Mouse (Mus musculus) cerebellum, postnatal 14 days (tissue): ENCODE results near the gene Zmym6.
A peak's percentile ranks its signal among the peaks of the same experiment; 100 is the strongest.
"Not testable (repeated sequence)": the region's sequence is repeated elsewhere in the genome, so short reads cannot be mapped to it uniquely, and the experiment has no call there.

Experiments
- DNase-seq, 2 experiments: peaks; one replicate each; pipeline ENCODE4 v3.0.0; 2021; ENCODE audit warnings: mixed read lengths in 2 of 2

The Zmym6 gene

GRCm38 (mm10) chr4:127076875-127077548, at the start of gene Zmym6:
Gene Zmym6 (plus strand): TSS chr4:127077383.
- DNase-seq, result peak; percentile 97 to 99

GRCm38 (mm10) chr4:127037158-127037557, 40.0 kb upstream of the Zmym6 start:
- no peak for DNase-seq

DNA sequence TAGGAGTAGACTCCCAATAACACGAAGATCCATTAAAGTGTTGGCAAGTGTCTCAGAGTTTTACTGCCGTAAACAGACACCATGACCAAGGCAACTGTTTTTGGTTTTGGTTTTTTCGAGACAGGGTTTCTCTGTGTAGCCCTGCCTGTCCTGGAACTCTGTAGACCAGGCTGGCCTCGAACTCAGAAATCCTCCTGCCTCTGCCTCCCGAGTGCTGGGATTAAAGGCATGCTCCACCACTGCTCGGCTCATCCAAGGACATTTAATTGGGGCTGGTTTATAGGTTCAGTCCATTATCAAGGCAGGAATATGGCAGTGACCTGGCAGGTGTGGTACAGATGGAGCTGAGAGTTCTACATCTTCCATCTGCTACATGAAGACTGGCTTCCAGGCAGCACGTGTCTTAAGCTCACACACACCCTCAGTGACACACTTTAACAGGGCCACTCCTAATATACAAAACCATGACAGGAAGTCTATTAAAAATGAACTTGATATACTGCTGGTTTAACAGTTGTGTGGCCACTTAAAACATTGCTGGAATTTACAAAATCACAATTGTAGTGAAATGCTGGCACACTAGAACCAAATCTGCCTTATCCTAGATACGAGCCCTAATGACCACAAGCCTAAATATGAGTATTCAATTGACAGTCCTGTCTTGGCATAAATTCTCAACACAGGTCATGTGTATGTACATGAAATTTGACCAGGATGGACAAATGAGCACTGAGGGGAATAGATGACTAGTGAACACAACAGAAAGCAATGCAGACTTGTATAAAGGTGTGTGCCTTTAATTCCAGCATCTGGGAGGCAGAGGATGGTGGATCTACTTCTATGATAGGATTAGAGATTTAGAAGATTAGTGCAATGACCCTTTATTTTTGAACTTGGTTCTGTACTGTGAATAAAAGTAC, 39.0 kb upstream of the Zmym6 start:
- no peak for DNase-seq

DNA sequence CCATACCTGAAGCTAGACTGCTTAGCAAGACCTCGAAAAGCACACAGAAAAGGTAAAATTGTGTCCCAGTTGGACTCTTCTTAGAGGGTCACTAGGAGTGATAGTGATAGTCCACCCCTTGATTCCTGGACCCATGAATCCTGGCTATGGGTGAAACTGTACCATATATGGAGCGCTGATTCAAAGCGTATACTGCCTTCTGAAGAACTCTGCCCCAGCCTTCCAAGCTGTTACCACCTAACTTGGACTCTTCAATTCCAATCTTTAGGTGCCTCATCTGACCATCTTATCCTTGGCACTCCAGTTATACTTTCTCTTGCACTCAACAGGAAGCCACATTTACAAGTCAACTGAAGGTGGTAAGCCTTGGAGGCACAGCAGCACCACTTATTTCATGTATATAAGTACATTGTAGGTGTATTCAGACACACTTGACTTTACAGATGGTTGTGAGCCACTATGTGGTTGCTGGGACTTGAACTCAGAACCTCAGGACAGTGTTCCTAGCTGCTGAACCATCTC, 38.3 kb upstream of the Zmym6 start:
- no peak for DNase-seq

DNA sequence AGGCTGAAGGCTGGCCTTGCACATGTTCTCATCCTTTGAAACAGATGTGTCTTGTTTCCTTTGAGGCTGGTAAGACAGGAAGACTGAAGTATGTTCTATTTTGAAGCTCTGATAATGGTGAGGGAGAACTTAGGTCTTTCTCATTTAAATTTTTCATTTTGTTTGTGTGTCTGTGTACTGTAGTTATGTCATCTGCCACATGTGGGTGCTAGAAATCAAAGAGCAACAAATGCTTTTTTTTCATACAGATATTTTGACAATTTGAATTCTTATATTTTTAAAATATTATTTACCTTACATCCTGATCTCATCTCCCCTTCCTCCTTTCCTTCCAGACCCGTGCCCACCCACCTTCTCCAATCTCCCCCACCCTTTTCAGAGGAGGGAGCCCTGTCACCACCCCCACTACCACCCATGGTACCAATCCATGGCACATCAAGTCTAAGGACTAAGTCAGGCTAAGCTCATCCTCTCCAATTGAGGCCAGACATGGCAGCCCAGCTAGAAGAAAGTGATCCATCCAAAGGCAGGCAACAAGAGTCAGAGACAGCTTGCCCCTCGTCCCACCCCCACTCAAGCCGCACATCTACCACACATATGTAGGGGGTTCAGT, 37.2 kb upstream of the Zmym6 start:
- no peak for DNase-seq

DNA sequence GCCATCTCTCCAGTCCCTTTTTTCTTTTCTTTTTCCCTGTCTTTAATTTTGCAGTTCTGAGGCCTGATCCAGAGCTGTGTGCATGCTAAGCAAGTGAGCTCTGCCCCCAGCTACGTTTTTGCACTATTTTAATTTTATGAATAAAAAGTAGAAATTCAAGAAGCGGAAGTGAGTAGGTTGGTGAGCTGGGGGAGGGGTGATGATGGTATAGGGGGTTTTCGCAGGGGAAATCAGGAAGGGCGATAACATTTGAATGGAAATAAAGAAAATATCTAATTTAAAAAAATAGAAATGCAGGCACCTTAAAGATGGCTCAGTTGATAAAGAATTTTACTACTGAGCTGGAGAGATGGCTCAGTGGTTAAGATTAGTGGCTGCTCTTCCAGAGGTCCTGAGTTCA, 33.6 kb upstream of the Zmym6 start:
- DNase-seq, result no peak

GRCm38 (mm10) chr4:127051121-127051520, 26.1 kb upstream of the Zmym6 start:
- DNase-seq, result no peak

- DNase-seq, result no peak
Measured at GRCm38 (mm10) chr4:127053071-127053470, 24.1 kb upstream of the Zmym6 start.

DNA sequence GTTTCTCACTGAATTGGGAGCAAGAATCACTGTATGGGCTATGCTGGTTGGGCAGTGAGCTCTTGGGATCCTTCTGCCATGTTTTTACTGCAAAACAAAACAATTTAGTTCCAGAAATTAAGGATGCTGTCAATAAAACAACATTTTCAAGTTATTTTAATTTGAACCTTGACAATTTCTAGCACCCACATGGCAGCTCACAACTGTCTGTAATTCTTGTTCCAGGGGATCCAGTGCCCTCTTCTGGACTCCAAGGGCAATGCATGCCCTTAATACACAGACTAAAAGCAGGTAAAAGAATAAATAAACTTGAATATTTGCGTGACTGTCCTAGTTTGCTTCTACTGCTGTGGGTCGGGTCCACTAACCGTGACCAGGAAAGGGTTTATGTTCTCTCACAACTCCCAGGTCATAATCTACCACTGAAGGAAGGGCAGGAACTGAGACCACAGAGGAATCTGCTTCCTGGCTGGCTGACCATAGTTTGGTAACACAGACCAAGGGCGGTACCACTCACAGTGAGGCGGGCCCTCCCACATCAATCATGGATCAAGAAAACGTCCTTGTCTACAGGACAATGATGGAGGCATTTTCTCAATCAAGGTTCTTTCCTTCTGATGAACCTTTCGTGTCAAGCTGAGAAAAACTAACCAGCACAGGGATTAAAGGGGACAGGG, 22.5 kb upstream of the Zmym6 start:
- no peak for DNase-seq

DNA sequence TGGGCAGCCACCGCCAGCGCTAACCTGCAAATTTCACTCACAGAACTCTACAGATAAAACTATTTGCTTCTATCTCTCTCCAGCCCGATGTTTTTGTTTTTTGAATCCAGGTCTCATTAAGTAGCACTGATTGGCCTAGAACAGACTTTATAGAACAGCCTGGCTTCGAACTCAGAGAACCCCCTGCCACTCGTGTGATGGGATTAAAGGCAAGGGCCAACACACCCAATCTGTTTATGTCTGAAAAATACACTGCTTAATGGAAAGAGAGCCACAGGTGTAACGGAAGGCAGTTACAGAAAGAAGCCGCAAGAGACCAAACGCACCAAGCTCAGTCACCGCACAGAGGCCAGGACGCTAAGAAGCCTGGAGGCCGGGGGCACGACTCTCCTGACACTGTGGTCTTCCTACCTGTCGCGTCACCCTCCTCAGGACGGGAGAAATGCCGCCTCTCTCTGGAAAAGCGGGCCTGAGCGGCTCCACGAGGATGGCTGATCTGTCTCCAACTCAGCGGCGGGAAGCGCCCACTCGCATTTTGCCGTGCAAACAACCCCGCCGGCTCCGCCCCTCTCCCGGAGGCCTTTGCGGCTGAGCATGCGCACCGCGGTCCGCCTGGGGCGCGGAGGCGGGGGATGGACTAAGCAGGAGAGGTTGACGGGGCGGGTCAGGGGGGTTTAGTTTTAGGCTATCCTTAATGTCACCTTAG, 16.4 kb upstream of the Zmym6 start, which contains the start of gene Zmym1:
Gene Zmym1 (minus strand): TSS at position 568 of the 706 bp plus-strand sequence.
- peak; percentile 93 for DNase-seq

DNA sequence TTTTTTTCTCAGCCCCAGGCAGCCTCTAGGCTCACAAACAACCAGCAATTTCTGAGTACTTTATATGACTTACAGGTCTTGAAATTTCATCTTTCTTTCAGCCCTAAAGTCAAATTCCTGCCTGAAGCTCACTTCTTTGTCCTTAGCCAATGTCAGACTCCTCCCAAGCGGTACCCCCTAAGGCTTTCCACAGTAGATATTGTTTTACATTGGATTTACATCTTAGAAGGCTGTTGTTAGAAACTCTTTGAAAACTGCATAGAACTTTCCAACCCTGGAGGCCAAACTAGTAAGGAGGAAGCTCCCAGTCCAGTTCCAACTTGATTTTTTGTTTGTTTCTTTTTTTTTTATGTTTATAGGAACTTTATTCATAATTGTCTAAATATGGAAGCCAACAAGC, 13.1 kb upstream of the Zmym6 start:
- no peak for DNase-seq

DNA sequence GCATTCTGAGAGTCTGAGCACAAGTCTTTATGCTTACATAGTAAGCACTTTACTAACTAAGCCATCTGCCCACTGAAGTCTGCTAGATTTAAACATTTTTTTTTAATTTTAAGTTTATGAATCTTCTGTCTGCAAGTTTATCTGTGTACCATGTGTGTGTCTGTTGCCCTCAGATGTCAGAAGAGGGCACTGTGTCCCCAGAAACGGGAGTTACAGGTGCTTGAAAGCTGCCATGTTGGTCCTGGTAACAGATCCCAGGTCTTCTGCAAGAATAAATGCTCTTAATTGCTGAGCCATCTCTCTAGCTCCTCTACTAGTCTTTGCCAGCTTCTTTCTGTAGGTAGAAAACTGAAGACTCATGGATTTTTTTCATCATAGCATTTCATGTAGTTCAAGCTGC, 2.3 kb upstream of the Zmym6 start:
- DNase-seq, result no peak

DNA sequence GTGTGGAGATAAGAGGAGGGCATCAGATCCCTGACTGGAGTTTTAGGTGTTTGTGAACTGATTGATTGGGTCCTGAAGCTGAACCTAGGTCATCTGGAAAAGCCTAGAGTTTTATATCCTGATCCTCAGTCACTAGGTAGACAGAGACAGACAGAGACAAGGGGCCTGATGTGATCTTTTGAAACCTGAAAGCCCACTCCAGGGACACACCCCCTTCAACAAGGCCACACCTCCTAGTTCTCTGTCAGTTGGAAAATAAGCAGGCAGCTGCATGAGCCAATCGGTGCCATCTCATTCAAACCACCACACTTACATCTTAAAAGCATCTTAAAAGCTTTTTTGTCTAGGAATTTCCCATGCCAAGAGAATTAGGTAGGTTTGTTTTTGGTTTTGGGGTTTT, 3.6 kb downstream of the Zmym6 start:
- DNase-seq, result no peak

DNA sequence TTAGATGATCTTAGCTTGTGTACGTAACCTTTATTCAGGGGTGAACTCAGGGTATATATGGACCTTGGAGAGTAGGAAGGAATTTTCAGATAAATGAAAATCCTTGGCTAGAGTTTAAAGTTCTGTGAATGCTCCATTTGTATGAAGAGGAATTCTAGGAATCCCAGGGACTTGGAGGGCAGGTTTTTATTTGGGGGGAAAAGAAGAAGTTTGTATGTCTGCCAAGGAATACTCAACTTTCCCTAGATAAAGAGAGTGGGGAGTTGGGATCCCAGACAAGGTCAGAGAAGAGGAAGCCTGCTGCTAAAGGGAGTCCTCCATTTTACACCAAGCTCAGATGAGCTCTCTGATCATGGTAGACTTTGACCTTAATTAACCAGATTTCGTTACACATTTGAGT, 5.9 kb downstream of the Zmym6 start:
- no peak for DNase-seq

GRCm38 (mm10) chr4:127085761-127086160, 8.6 kb downstream of the Zmym6 start:
- DNase-seq, result no peak

DNA sequence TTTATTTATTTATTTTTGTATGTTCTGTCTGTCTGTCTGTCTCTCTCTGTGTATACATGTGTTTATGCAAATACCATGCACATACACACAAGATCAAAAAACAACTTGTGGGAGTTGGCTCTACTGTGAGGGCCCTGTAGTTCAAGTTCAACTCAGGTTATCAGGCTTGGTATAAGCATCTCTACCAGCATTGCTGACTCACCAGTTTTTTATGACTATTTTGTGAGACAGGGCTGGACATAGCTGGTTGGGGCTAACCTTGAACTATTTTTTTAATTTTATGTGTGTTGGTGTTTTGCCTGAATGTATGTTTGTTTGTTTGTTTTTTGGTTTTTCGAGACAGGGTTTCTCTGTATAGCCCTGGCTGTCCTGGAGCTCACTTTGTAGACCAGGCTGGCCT, 14.0 kb downstream of the Zmym6 start:
- no peak for DNase-seq

DNA sequence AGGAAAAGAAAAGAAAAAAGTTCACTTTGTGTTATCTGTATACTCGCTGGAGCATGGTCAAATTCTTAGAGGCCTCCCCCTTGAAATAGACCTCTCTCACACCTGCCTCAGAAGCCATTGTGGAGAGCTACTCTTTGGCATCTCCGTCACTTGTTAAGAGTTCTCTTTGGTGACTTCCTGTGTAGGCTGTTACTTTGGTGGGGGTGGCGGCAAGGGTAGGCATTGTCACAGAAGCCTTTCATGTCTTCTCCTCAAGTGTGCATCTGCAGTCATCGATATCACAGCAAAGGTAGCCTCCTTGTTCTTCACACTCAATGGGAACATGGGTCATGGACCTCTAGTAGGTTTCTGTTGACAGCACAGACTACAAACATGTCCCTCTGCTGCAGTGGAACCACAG, 17.9 kb downstream of the Zmym6 start:
- DNase-seq, result no peak

DNA sequence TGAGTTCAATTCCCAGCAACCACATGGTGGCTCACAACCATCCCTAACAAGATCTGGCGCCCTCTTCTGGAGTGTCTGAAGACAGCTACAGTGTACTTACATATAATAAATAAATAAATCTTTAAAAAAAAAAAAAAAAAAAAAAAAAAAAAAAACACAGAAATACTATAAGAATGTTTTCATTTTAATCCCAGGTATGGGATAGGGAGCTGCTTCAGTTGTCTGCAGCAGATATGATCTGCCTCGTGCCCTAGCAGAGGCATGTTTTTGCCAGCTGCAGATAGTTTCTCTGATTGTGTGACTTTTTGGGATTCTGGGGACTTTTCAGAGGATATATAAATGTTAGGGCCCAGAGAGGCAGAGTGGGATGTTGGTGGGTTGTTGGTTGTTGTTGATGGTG, 22.4 kb downstream of the Zmym6 start:
- not testable (repeated sequence) for DNase-seq

- DNase-seq, result no peak
Measured at GRCm38 (mm10) chr4:127107566-127107965, 30.4 kb downstream of the Zmym6 start.

- DNase-seq, result no peak
Measured at GRCm38 (mm10) chr4:127110570-127110969, 33.4 kb downstream of the Zmym6 start.

DNA sequence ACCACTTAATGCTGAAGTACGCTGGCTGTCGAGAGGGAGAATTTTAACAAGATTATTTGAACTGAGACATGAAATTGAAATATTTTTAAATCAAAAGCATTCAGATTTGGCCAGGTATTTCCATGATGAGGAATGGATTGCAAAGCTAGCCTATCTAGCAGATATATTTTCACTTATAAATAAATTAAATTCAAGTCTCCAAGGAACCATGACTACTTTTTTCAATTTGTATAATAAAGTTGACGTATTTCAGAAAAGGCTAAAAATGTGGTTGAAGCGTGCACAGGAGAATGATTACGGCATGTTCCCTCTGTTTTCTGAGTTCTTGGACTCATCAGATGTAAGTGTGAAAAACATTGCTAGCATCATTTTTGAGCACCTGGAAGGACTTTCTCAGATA, 46.2 kb downstream of the Zmym6 start, which contains the start of gene Tmem35b:
Gene Tmem35b (plus strand): TSS at position 301 of the 400 bp plus-strand sequence.
- no peak for DNase-seq

DNA sequence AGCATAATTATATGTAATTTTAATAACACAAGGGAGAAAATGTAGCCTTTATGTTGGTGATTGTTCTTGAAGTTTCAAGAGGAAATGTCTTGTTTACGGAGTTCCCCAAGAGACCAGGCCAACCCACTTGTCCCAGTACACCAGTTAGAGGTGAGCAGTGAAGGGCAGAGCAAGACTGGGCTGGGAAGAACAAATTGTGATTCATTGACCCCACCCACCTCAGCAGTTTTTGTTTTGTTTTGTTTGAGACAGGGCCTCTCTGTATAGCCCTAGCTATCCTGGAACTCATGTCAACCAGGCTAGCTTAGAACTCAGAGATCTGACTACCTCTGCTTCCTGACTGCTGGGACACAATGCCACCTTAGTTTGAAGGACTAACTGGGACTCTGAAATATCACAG, 47.1 kb downstream of the Zmym6 start:
- DNase-seq, result no peak
